Mouse (Mus musculus): ENCODE measurements around the gene Endod1. TPM values are rescaled to one million over a fixed set of nuclear protein-coding genes. Genes with fewer than 3 reads are reported as not detected.

Endod1 gene
- polyA plus RNA-seq, 1 experiment from 2014 or later = 12.4 TPM

DNA sequence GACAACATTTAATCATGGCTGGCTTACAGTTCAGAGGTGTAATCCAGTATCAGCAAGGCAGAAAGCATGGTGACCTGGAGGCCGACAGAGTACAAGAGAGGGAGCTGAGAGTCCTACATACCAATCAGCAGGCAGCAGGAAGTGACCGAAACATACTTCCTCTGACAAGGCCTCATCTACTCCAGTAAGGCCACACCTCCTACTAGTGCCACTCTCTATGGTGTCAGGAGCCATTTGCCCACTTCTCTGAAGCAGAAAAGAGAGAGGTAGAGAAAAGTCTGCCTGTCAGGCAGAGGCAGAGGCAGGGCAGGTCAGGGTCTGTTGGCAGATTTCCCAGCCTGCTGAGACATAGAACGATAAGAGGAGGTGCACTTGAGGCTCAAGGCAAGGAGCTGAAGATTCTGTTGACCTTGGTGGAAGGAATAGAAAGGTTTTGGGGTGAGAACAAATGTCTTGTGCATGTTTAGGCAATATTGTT is 10.6 kb upstream of the Endod1 start:
- 0 out of 2 replicates have a peak overlapping the region, but pooled peaks have one; percentile 22 for H3K27ac ChIP-seq (ENCODE audit: low read depth)
- no peaks in the 10 kb centered on the region for H3K36me3 ChIP-seq (replicated peaks; ENCODE audit: insufficient read depth, low read length)
- TF ChIP-seq EP300 (IDR thresholded peaks at IDR 0.05; ENCODE audit: low read depth) (no peak), CTCF (IDR thresholded peaks at IDR 0.05; ENCODE audit: low read depth) (no peak)
- ATAC-seq (peak; percentile 51), DNase-seq (no peak)
- H3K4me2 ChIP-seq (ENCODE audit: low read depth, low read length) = no peak overlapping the region
- no peak overlapping the region for H3K4me3 ChIP-seq (ENCODE audit: low read depth, low read length)
- H3K9ac ChIP-seq (replicated peaks) = no peak overlapping the region
- H3K9me3 ChIP-seq (ENCODE audit: low read length) = no peaks in the 10 kb centered on the region
- peaks cover 10% of the 10 kb centered on the region; the same call in 1 of the 2 replicates for H3K4me1 ChIP-seq (ENCODE audit: insufficient read depth)
- 70% methylated on average over 3 of the region's 3 CpGs for WGBS (ENCODE audit: insufficient replicate concordance)
- H3K27me3 ChIP-seq (ENCODE audit: insufficient read depth, low read length) = no peaks in the 10 kb centered on the region

DNA sequence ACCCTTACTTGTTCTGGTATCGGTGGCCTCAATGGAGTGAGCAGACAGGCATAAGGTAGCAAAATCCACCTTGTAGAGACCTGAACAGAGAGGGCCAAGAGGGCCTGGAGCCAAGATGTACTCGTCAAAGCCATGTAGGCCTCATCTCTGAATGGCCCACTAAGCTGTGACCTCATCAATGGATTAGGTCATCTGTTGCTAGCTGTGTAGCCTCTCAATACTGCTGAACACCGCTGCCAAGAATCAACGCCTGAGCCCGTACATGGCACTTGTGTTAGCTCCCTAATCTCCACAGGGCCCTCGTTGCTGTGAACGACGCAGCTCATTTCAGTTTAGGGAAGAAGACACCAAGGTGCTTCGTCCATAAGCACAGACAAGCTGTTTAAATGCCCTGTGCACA is 10.0 kb upstream of the Endod1 start:
- Histone ChIP-seq H3K4me3 (ENCODE audit: low read depth, low read length) (no peak overlapping the region), H3K9me3 (ENCODE audit: low read length) (no peaks in the 10 kb centered on the region), H3K27ac (ENCODE audit: low read depth) (no peak overlapping the region), H3K4me2 (ENCODE audit: low read depth, low read length) (no peak overlapping the region), H3K27me3 (ENCODE audit: insufficient read depth, low read length) (no peaks in the 10 kb centered on the region), H3K4me1 (ENCODE audit: insufficient read depth) (peaks cover 14% of the 10 kb centered on the region; the same call in 1 of the 2 replicates), H3K36me3 (replicated peaks; ENCODE audit: insufficient read depth, low read length) (no peaks in the 10 kb centered on the region), H3K9ac (replicated peaks) (no peak overlapping the region)
- no peak for ATAC-seq
- TF ChIP-seq CTCF (IDR thresholded peaks at IDR 0.05; ENCODE audit: low read depth) (no peak), EP300 (IDR thresholded peaks at IDR 0.05; ENCODE audit: low read depth) (no peak)
- no peak for DNase-seq
- WGBS (ENCODE audit: insufficient replicate concordance) = 88% methylated on average over 9 of the region's 9 CpGs

DNA sequence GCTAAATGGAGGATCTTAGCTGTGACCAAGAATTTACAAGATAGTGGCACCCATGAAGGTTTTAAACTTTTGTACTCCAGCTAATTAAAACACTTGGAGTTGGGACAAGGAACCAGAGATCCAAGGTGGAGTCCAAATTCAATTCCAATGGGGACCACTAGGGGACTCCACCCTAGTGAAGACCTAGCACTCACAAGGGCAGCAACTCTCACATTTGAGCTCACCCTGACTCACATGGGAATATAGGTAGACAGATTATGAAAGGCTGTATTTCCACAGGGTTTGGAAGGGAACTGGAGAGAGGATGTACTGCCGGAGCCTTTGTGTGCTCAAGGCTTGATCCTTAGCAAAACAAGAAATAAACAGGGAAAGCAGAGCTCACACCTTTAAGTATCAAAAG is 9.0 kb upstream of the Endod1 start:
- no peak overlapping the region for H3K4me2 ChIP-seq (ENCODE audit: low read depth, low read length)
- no peaks in the 10 kb centered on the region for H3K36me3 ChIP-seq (replicated peaks; ENCODE audit: insufficient read depth, low read length)
- H3K27ac ChIP-seq (ENCODE audit: low read depth) = no peak overlapping the region
- H3K27me3 ChIP-seq (ENCODE audit: insufficient read depth, low read length) = no peaks in the 10 kb centered on the region
- 87% methylated on average over 1 of the region's 1 CpGs for WGBS (ENCODE audit: insufficient replicate concordance)
- no peaks in the 10 kb centered on the region for H3K9me3 ChIP-seq (ENCODE audit: low read length)
- TF ChIP-seq CTCF (IDR thresholded peaks at IDR 0.05; ENCODE audit: low read depth) = peak; percentile 73
- TF ChIP-seq EP300 (IDR thresholded peaks at IDR 0.05; ENCODE audit: low read depth) = no peak
- peaks cover 11% of the 10 kb centered on the region; the same call in 1 of the 2 replicates for H3K4me1 ChIP-seq (ENCODE audit: insufficient read depth)
- no peak overlapping the region for H3K4me3 ChIP-seq (ENCODE audit: low read depth, low read length)
- no peak for ATAC-seq
- no peak for DNase-seq
- H3K9ac ChIP-seq (replicated peaks) = no peak overlapping the region

DNA sequence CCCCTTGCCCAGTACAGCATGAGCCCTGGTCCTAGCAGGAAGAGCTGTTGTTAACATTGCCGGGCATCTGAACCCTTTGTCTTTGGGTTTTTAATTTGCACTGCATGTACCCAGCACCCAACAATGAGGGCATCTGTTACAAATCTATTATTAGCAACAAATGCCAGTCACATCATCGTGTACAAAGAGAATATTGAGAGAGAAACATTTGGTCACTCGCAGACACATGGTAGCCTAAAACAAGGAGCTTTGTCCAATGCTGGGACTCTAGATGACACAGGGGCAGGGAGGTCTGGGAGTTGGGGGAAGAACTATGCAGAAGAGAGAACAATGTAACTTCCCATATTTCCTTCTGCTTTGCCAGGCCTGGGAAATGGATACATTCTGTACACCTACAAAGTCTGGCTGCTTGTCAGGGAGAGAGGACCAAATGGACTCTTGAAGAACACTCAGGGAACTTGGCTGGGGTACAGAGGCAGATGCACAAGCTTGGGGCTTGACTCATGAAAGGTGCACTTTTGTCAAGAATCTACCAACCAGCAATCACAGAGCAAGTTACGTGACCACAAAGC is 7.8 kb upstream of the Endod1 start:
- no peaks in the 10 kb centered on the region for H3K27me3 ChIP-seq (ENCODE audit: insufficient read depth, low read length)
- 76% methylated on average over 4 of the region's 4 CpGs for WGBS (ENCODE audit: insufficient replicate concordance)
- no peak overlapping the region for H3K4me2 ChIP-seq (ENCODE audit: low read depth, low read length)
- H3K27ac ChIP-seq (ENCODE audit: low read depth) = no peak overlapping the region
- H3K36me3 ChIP-seq (replicated peaks; ENCODE audit: insufficient read depth, low read length) = no peaks in the 10 kb centered on the region
- no peak for TF ChIP-seq CTCF (IDR thresholded peaks at IDR 0.05; ENCODE audit: low read depth)
- no peak for TF ChIP-seq EP300 (IDR thresholded peaks at IDR 0.05; ENCODE audit: low read depth)
- no peak overlapping the region for H3K9ac ChIP-seq (replicated peaks)
- ATAC-seq (no peak), DNase-seq (no peak)
- H3K4me1 ChIP-seq (ENCODE audit: insufficient read depth) = peaks cover 11% of the 10 kb centered on the region; the same call in 1 of the 2 replicates
- no peak overlapping the region for H3K4me3 ChIP-seq (ENCODE audit: low read depth, low read length)
- no peaks in the 10 kb centered on the region for H3K9me3 ChIP-seq (ENCODE audit: low read length)

DNA sequence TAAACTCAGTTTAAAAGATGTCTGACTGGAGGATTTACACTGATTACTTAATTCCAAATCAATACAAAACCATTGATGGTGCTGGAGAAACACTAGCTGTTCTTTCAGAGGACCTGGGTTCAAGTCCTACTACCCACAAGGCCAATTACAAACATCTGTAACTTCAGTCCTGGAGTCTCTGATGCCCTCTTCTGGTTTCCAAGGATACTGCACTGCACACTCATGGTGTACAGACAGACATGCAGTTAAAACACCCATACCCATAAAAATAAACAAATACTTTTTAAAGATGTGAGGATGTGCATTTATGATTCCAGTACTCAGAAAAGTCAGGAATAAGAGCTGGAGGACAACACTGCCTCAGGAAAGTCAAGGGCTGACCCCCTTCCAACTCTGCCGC is 6.7 kb upstream of the Endod1 start:
- Histone ChIP-seq H3K9ac (replicated peaks) (no peak overlapping the region), H3K9me3 (ENCODE audit: low read length) (no peaks in the 10 kb centered on the region), H3K4me2 (ENCODE audit: low read depth, low read length) (no peak overlapping the region), H3K27ac (ENCODE audit: low read depth) (no peak overlapping the region), H3K36me3 (replicated peaks; ENCODE audit: insufficient read depth, low read length) (no peaks in the 10 kb centered on the region), H3K4me1 (ENCODE audit: insufficient read depth) (peaks cover 12% of the 10 kb centered on the region), H3K4me3 (ENCODE audit: low read depth, low read length) (no peak overlapping the region), H3K27me3 (ENCODE audit: insufficient read depth, low read length) (no peaks in the 10 kb centered on the region)
- no peak for DNase-seq
- no peak for ATAC-seq
- TF ChIP-seq EP300 (IDR thresholded peaks at IDR 0.05; ENCODE audit: low read depth) = no peak
- TF ChIP-seq CTCF (IDR thresholded peaks at IDR 0.05; ENCODE audit: low read depth) = peak; percentile 70
- WGBS (ENCODE audit: insufficient replicate concordance) = 96% methylated on average over 1 of the region's 1 CpGs

DNA sequence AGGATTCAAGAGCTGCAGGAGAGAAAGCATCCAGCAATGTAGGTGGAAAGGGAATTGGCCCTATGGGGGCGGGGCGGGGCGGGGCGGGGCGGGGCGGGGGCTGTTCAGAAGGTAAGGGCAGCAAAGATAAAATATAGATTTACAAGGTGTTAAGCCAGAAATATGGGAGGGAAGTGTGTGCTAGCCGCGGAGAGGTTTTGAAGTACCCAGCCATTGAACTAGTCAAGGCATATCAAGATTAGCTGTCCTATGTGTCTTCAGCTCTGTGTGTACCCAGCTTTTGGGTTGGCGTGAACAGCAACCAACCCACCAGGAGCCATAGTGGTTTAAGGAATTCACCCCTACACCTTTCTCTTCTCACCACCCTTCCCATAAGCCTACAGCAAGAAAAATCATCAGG is 5.5 kb upstream of the Endod1 start:
- Histone ChIP-seq H3K27me3 (ENCODE audit: insufficient read depth, low read length) (no peaks in the 10 kb centered on the region), H3K9ac (replicated peaks) (no peak overlapping the region), H3K27ac (ENCODE audit: low read depth) (no peak overlapping the region), H3K36me3 (replicated peaks; ENCODE audit: insufficient read depth, low read length) (no peaks in the 10 kb centered on the region), H3K4me3 (ENCODE audit: low read depth, low read length) (no peak overlapping the region), H3K4me1 (ENCODE audit: insufficient read depth) (peaks cover 13% of the 10 kb centered on the region), H3K4me2 (ENCODE audit: low read depth, low read length) (peak overlapping the region; percentile 14; the same call in 1 of the 2 replicates), H3K9me3 (ENCODE audit: low read length) (no peaks in the 10 kb centered on the region)
- DNase-seq = no peak
- TF ChIP-seq CTCF (IDR thresholded peaks at IDR 0.05; ENCODE audit: low read depth) (no peak), EP300 (IDR thresholded peaks at IDR 0.05; ENCODE audit: low read depth) (no peak)
- ATAC-seq = peak; percentile 55
- WGBS (ENCODE audit: insufficient replicate concordance) = 48% methylated on average over 8 of the region's 9 CpGs

All from liver, postnatal 0 days (tissue).